Mouse (Mus musculus) lung, embryonic 14.5 days (tissue): ENCODE measurements around the gene Gabarapl1. TPM values are rescaled to one million over a fixed set of nuclear protein-coding genes. Genes with fewer than 3 reads are reported as not detected.

Source experiments
- ATAC-seq: fragments of 200-750 bp; cut with Nextera tagmentation; 2 replicates; pipeline ENCODE4 v1.8.0; 2017; ENCODE audit warnings: mild to moderate bottlenecking, moderate TSS enrichment, moderate library complexity; ENCODE audit not compliant: insufficient read depth
- DNase-seq: peaks from one replicate; pipeline ENCODE4 v3.0.0-alpha.2; 2015
- H3K27ac ChIP-seq: fragments of 300-500 bp; sonication (generic); 2 replicates; pipeline ENCODE4 v1.5.1; 2014; ENCODE audit warnings: low read depth, mild to moderate bottlenecking, moderate library complexity
- H3K27me3 ChIP-seq: fragments of 300-500 bp; sonication (generic); 2 replicates; pipeline ENCODE4 v1.6.1; 2014; ENCODE audit warnings: low read length, control low read depth; ENCODE audit not compliant: insufficient read depth
- H3K36me3 ChIP-seq: fragments of 300-500 bp; sonication (generic); 2 replicates; pipeline ENCODE4 v1.6.1; 2014; ENCODE audit warnings: control low read depth; ENCODE audit not compliant: insufficient read depth
- H3K4me1 ChIP-seq: fragments of 300-500 bp; sonication (generic); 2 replicates; pipeline ENCODE4 v1.6.1; 2014; ENCODE audit warnings: antibody characterized with exemption, control low read depth; ENCODE audit not compliant: insufficient read depth
- H3K4me2 ChIP-seq: fragments of 300-500 bp; sonication (generic); 2 replicates; pipeline ENCODE4 v1.6.1; 2014; ENCODE audit warnings: mild to moderate bottlenecking
- H3K4me3 ChIP-seq: fragments of 300-500 bp; sonication (generic); 2 replicates; pipeline ENCODE4 v1.5.1; 2014; ENCODE audit warnings: low read depth, low read length
- H3K9ac ChIP-seq: fragments of 300-500 bp; sonication (generic); 2 replicates; pipeline ENCODE4 v1.6.1; 2014
- H3K9me3 ChIP-seq: fragments of 300-500 bp; sonication (generic); 2 replicates; pipeline ENCODE4 v1.6.1; 2016; ENCODE audit warnings: low read depth, low read length, control low read depth
- CTCF ChIP-seq: IDR thresholded peaks from 2 replicates; pipeline ENCODE4 v1.5.1; 2016; ENCODE audit warnings: antibody characterized with exemption, low read depth
- WGBS: fragments of 180-500 bp; shearing (Covaris S2); extraction: QIAGEN DNeasy Blood & Tissue Kit; methylation state at CpG from one replicate; pipeline ENCODE4 v1.1.7; 2014; 5-methylcytosine and 5-hydroxymethylcytosine counted together
- polyA plus RNA-seq: library from polyadenylated mRNA; unstranded; fragments of >200 nt; fragmentation: Nextera tagmentation; extraction: Ambion mirVana; gene quantifications from 2 replicates; pipeline ENCODE4 v1.2.1, GENCODE M21; 2014

Gabarapl1 gene
- polyA plus RNA-seq, 1 experiment from 2014 or later: 12.4 TPM

GRCm38 (mm10) chr6:129510120-129510911 is 22.6 kb upstream of the Gabarapl1 start:
- no peak for DNase-seq
- Histone ChIP-seq H3K27ac (no peak overlapping the region), H3K9me3 (no peaks in the 10 kb centered on the region), H3K4me1 (peaks cover 17% of the 10 kb centered on the region), H3K27me3 (no peaks in the 10 kb centered on the region), H3K4me3 (no peak overlapping the region), H3K9ac (no peak overlapping the region), H3K4me2 (no peak overlapping the region), H3K36me3 (no peaks in the 10 kb centered on the region)
- TF ChIP-seq CTCF: no peak
- WGBS: 51% methylated on average over 6 of the region's 6 CpGs
- no peak for ATAC-seq

- no peaks in the 10 kb centered on the region for H3K36me3 ChIP-seq
- DNase-seq: no peak
- H3K27ac ChIP-seq: peak within 1 kb of the TSS; percentile 26; the same call in 1 of the 2 replicates
- no peaks in the 10 kb centered on the region for H3K9me3 ChIP-seq
- WGBS: 59% methylated on average over 3 of the region's 3 CpGs
- no peak for TF ChIP-seq CTCF
- no peak within 1 kb of the TSS; the same call in 1 of the 2 replicates for H3K4me2 ChIP-seq
- no peak within 1 kb of the TSS for H3K9ac ChIP-seq
- H3K4me1 ChIP-seq: peaks cover 17% of the 10 kb centered on the region
- no peak within 1 kb of the TSS for H3K4me3 ChIP-seq
- H3K27me3 ChIP-seq: no peaks in the 10 kb centered on the region
- no peak for ATAC-seq
Observed at GRCm38 (mm10) chr6:129512367-129512766, 20.6 kb upstream of the Gabarapl1 start, which contains the start of gene Tmem52b. TSS of gene Tmem52b (plus strand) at chr6:129512555.

- H3K4me3 ChIP-seq: no peak overlapping the region
- 32% methylated on average over 8 of the region's 8 CpGs for WGBS
Observed at GRCm38 (mm10) chr6:129512868-129513267, 20.1 kb upstream of the Gabarapl1 start.

GRCm38 (mm10) chr6:129513409-129513808 is 19.6 kb upstream of the Gabarapl1 start:
- H3K9ac ChIP-seq: no peak overlapping the region
- H3K27me3 ChIP-seq: no peaks in the 10 kb centered on the region
- peak overlapping the region; percentile 26; the same call in 1 of the 2 replicates for H3K27ac ChIP-seq
- 11% methylated on average over 1 of the region's 1 CpGs for WGBS
- no peak overlapping the region for H3K4me3 ChIP-seq
- ATAC-seq: peak; percentile 91
- no peaks in the 10 kb centered on the region for H3K36me3 ChIP-seq
- H3K9me3 ChIP-seq: no peaks in the 10 kb centered on the region
- TF ChIP-seq CTCF: no peak
- peak; percentile 96 for DNase-seq
- peaks cover 17% of the 10 kb centered on the region for H3K4me1 ChIP-seq
- no peak overlapping the region for H3K4me2 ChIP-seq

More at GRCm38 (mm10) chr6:129512868-129513267, 20.1 kb upstream of the Gabarapl1 start:
- Histone ChIP-seq H3K4me2 (no peak overlapping the region; the same call in 1 of the 2 replicates), H3K9me3 (no peaks in the 10 kb centered on the region), H3K4me1 (peaks cover 17% of the 10 kb centered on the region), H3K27me3 (no peaks in the 10 kb centered on the region), H3K36me3 (no peaks in the 10 kb centered on the region), H3K9ac (no peak overlapping the region), H3K27ac (peak overlapping the region; percentile 26; the same call in 1 of the 2 replicates)
- no peak for DNase-seq
- ATAC-seq: peak; percentile 11; the same call in 1 of the 2 replicates
- no peak for TF ChIP-seq CTCF

- WGBS: 41% methylated on average over 2 of the region's 2 CpGs
- peaks cover 17% of the 10 kb centered on the region for H3K4me1 ChIP-seq
- no peak for DNase-seq
- H3K27ac ChIP-seq: peak overlapping the region; percentile 26; the same call in 1 of the 2 replicates
- no peaks in the 10 kb centered on the region for H3K36me3 ChIP-seq
- no peak overlapping the region for H3K4me3 ChIP-seq
- H3K9me3 ChIP-seq: no peaks in the 10 kb centered on the region
- H3K27me3 ChIP-seq: no peaks in the 10 kb centered on the region
- no peak for ATAC-seq
- TF ChIP-seq CTCF: no peak
- no peak overlapping the region for H3K9ac ChIP-seq
- H3K4me2 ChIP-seq: no peak overlapping the region
Observed at GRCm38 (mm10) chr6:129514376-129514775, 18.6 kb upstream of the Gabarapl1 start.

- H3K27ac ChIP-seq: no peak overlapping the region
- no peaks in the 10 kb centered on the region for H3K9me3 ChIP-seq
- H3K4me3 ChIP-seq: no peak overlapping the region
- H3K4me1 ChIP-seq: peaks cover 17% of the 10 kb centered on the region
- no peaks in the 10 kb centered on the region for H3K27me3 ChIP-seq
- ATAC-seq (no peak), DNase-seq (no peak)
- TF ChIP-seq CTCF: no peak
- H3K9ac ChIP-seq: no peak overlapping the region
- H3K4me2 ChIP-seq: no peak overlapping the region
- 84% methylated on average over 3 of the region's 3 CpGs for WGBS
- no peaks in the 10 kb centered on the region for H3K36me3 ChIP-seq
Observed at GRCm38 (mm10) chr6:129515068-129515467, 17.9 kb upstream of the Gabarapl1 start.

- H3K4me3 ChIP-seq: no peak overlapping the region
- 86% methylated on average over 10 of the region's 10 CpGs for WGBS
- H3K27ac ChIP-seq: no peak overlapping the region
- ATAC-seq (no peak), DNase-seq (no peak)
- no peaks in the 10 kb centered on the region for H3K36me3 ChIP-seq
- H3K4me2 ChIP-seq: no peak overlapping the region
- H3K9me3 ChIP-seq: no peaks in the 10 kb centered on the region
- no peak for TF ChIP-seq CTCF
- no peaks in the 10 kb centered on the region for H3K27me3 ChIP-seq
- no peak overlapping the region for H3K9ac ChIP-seq
- H3K4me1 ChIP-seq: peaks cover 17% of the 10 kb centered on the region
Observed at GRCm38 (mm10) chr6:129516388-129516787, 16.6 kb upstream of the Gabarapl1 start.
